Mouse (Mus musculus): ENCODE results near the gene Idh2. TPM values are rescaled to one million over a fixed set of nuclear protein-coding genes. Genes with fewer than 3 reads are reported as not detected.
"Not testable (repeated sequence)": the region's sequence is repeated elsewhere in the genome, so short reads cannot be mapped to it uniquely, and the experiment has no call there.

The Idh2 gene
- total and polyA plus RNA-seq, 2 experiments from 2014 or later: 115 to 122 TPM

DNA sequence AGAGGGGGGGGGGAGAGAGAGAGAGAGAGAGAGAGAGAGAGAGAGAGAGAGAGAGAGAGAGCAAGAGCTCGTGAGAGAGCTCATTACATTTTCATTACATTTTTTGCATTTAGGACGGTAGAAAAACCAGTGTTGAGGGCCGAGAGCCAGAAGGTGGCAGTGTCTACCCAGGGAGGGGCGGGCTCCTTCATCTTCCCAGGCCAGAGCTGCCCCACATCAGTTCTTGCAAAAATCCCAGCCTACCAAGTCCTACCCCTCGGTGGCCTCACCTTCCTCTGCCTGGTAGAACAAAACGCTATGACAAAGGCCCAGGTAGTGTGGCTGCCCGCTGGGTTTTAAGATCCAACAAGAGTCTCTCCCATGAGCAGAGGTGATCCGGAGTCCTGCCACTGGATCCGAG lies 25.6 kb upstream of the Idh2 start:
- Histone ChIP-seq H3K9me3 (ENCODE audit: low read length) (peaks cover 8% of the 10 kb centered on the region; the same call in 1 of the 2 replicates), H3K9ac (replicated peaks; ENCODE audit: low read length, poor library complexity, severe bottlenecking) (no peak overlapping the region), H3K27ac (ENCODE audit: low read depth, low read length) (no peak overlapping the region), H3K4me3 (ENCODE audit: low read depth, low read length) (no peak overlapping the region), H3K4me2 (ENCODE audit: low read depth, low read length, poor library complexity, severe bottlenecking) (no peak overlapping the region), H3K27me3 (ENCODE audit: insufficient read depth, low read length) (no peaks in the 10 kb centered on the region), H3K4me1 (ENCODE audit: insufficient read depth, low read length) (no peaks in the 10 kb centered on the region), H3K36me3 (ENCODE audit: insufficient read depth, low read length) (no peaks in the 10 kb centered on the region)
- TF ChIP-seq CTCF (IDR thresholded peaks at IDR 0.05): peak; percentile 87
- DNase-seq (ENCODE audit: low spot score): peak; percentile 85
- 13% methylated on average over 9 of the region's 9 CpGs for WGBS
- peak; percentile 66; the same call in 1 of the 2 replicates for ATAC-seq (ENCODE audit: low FRiP score)

DNA sequence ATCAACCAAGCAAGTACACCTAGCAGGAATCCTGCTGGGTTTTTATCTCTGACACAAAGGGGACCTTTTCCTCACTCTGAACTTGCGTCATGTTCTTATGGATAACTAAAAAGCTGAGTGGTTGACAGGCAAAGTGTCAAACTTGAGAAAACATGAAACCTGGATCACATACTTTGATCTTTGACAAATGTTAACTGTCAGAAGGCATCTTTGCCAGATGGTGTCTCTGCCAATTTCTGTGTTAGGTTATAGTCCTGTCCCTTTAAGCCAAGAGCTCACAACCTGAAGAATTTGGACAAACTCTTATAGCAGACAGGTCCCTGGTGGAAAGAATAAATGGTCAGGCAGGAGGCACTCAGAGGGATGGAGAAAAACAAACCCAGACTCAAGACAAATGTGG lies 23.2 kb upstream of the Idh2 start:
- 67% methylated on average over 1 of the region's 1 CpGs for WGBS
- no peak overlapping the region for H3K4me3 ChIP-seq (ENCODE audit: low read depth, low read length)
- H3K9me3 ChIP-seq (ENCODE audit: low read length): peaks cover 8% of the 10 kb centered on the region; the same call in 1 of the 2 replicates
- H3K36me3 ChIP-seq (ENCODE audit: insufficient read depth, low read length): no peaks in the 10 kb centered on the region
- H3K4me1 ChIP-seq (ENCODE audit: insufficient read depth, low read length): no peaks in the 10 kb centered on the region
- DNase-seq (ENCODE audit: low spot score): no peak
- no peak overlapping the region for H3K4me2 ChIP-seq (ENCODE audit: low read depth, low read length, poor library complexity, severe bottlenecking)
- no peak overlapping the region for H3K9ac ChIP-seq (replicated peaks; ENCODE audit: low read length, poor library complexity, severe bottlenecking)
- H3K27ac ChIP-seq (ENCODE audit: low read depth, low read length): no peak overlapping the region
- ATAC-seq (ENCODE audit: low FRiP score): no peak
- no peak for TF ChIP-seq CTCF (IDR thresholded peaks at IDR 0.05)
- no peaks in the 10 kb centered on the region for H3K27me3 ChIP-seq (ENCODE audit: insufficient read depth, low read length)

DNA sequence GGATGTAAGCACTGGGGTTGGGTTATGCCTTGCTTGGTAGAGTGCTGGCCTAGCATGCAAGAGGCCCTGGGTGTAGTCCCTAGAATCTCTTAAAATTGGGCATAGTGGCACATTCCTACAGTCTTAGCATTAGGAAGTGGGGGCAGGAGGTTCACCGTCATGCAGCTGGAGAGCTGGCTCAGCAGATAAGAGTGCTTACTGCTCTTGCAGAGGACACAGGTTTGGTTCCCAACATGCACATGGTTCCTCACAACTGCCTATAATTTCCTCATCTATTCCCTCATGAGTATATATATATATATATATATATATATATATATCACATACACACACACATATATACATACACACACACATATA lies 20.0 kb upstream of the Idh2 start:
- Histone ChIP-seq H3K9ac (replicated peaks; ENCODE audit: low read length, poor library complexity, severe bottlenecking) (no peak overlapping the region), H3K36me3 (ENCODE audit: insufficient read depth, low read length) (no peaks in the 10 kb centered on the region), H3K27me3 (ENCODE audit: insufficient read depth, low read length) (no peaks in the 10 kb centered on the region), H3K4me1 (ENCODE audit: insufficient read depth, low read length) (no peaks in the 10 kb centered on the region), H3K27ac (ENCODE audit: low read depth, low read length) (no peak overlapping the region), H3K9me3 (ENCODE audit: low read length) (peaks cover 8% of the 10 kb centered on the region; the same call in 1 of the 2 replicates), H3K4me3 (ENCODE audit: low read depth, low read length) (no peak overlapping the region), H3K4me2 (ENCODE audit: low read depth, low read length, poor library complexity, severe bottlenecking) (no peak overlapping the region)
- ATAC-seq (ENCODE audit: low FRiP score) (no peak), DNase-seq (ENCODE audit: low spot score) (no peak)
- 86% methylated on average over 1 of the region's 1 CpGs for WGBS
- no peak for TF ChIP-seq CTCF (IDR thresholded peaks at IDR 0.05)

DNA sequence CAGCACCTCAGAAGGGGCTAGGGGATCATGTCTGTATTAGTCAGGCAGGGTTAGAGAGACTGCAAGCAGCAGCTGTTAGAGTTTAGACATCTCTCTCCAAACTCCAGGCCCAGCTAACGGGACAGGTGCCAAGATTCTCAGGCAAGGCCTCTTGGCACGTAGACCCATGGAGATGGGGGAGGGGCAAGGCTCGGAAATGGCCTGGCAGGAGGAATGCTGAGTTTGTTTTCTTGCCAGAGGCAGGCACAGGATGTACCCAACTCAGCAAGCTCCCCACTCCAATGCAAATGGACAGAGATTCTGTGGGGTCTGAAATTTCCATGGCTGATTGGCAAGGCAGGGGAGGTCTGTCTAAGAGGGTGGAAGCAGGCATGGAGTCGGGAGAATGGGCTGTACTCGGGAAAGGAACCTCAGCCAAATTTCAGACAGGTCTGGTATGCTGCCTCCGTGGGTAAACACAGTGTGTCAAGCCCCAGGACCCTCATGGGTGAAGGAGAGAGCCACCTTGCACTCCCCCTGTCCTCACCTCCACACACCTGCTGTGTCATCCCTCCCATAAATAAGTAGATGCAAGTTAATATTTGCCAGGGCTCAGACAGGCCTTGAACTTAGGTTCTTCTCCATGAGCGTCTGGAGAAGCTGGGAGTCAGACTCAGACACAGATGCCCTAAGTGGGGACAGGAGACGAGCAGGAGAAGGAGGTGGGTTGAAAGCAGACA lies 19.4 kb upstream of the Idh2 start:
- DNase-seq (ENCODE audit: low spot score) (peak; percentile 91), ATAC-seq (ENCODE audit: low FRiP score) (peak; percentile 65)
- no peaks in the 10 kb centered on the region for H3K36me3 ChIP-seq (ENCODE audit: insufficient read depth, low read length)
- H3K27me3 ChIP-seq (ENCODE audit: insufficient read depth, low read length): no peaks in the 10 kb centered on the region
- no peak for TF ChIP-seq CTCF (IDR thresholded peaks at IDR 0.05)
- H3K9me3 ChIP-seq (ENCODE audit: low read length): peaks cover 8% of the 10 kb centered on the region; the same call in 1 of the 2 replicates
- no peaks in the 10 kb centered on the region for H3K4me1 ChIP-seq (ENCODE audit: insufficient read depth, low read length)
- H3K4me2 ChIP-seq (ENCODE audit: low read depth, low read length, poor library complexity, severe bottlenecking): no peak overlapping the region
- H3K27ac ChIP-seq (ENCODE audit: low read depth, low read length): no peak overlapping the region; the same call in 1 of the 2 replicates
- H3K9ac ChIP-seq (replicated peaks; ENCODE audit: low read length, poor library complexity, severe bottlenecking): no peak overlapping the region
- WGBS: 43% methylated on average over 8 of the region's 8 CpGs
- H3K4me3 ChIP-seq (ENCODE audit: low read depth, low read length): no peak overlapping the region

DNA sequence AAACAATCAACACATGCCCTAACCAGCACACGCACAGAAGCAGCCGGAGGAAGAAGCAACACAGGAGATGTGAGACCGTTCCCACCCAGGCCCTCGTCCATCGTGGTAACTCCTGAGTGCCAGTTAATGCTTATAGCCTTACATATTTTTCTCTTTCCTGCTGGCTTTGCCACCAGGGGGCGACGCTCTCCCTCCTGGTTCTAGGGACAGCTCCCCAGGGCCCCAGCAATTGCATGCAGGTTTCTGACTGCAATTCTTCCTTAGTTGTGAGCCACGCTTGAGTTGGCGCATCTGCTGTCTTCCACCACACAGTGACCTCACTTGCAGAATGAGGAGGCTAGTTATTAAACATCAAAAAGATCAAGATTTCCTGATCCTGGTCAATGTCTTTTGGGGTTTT lies 17.3 kb upstream of the Idh2 start:
- peak; percentile 74 for TF ChIP-seq CTCF (IDR thresholded peaks at IDR 0.05)
- ATAC-seq (ENCODE audit: low FRiP score): no peak
- no peak overlapping the region for H3K4me3 ChIP-seq (ENCODE audit: low read depth, low read length)
- no peaks in the 10 kb centered on the region for H3K27me3 ChIP-seq (ENCODE audit: insufficient read depth, low read length)
- peaks cover 7% of the 10 kb centered on the region; the same call in 1 of the 2 replicates for H3K9me3 ChIP-seq (ENCODE audit: low read length)
- H3K4me1 ChIP-seq (ENCODE audit: insufficient read depth, low read length): no peaks in the 10 kb centered on the region
- no peaks in the 10 kb centered on the region for H3K36me3 ChIP-seq (ENCODE audit: insufficient read depth, low read length)
- H3K27ac ChIP-seq (ENCODE audit: low read depth, low read length): no peak overlapping the region
- H3K4me2 ChIP-seq (ENCODE audit: low read depth, low read length, poor library complexity, severe bottlenecking): no peak overlapping the region
- 56% methylated on average over 9 of the region's 9 CpGs for WGBS
- H3K9ac ChIP-seq (replicated peaks; ENCODE audit: low read length, poor library complexity, severe bottlenecking): no peak overlapping the region
- DNase-seq (ENCODE audit: low spot score): peak; percentile 68

DNA sequence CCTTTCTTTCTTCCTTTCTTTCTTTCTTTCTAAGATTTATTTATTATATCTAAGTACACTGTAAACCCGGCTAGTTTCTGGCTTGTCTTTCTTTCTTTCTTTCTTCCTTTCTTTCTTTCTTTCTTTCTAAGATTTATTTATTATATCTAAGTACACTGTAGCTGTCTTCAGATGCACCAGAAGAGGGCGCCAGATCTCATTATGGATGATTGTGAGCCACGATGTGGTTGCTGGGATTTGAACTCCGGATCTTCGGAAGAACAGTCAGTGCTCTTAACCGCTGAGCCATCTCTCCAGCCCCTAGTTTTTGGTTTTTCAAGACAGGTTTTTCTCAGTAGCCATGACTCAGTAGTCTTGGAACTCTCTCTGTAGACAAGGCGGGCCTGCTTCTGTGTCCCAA lies 16.1 kb upstream of the Idh2 start:
- not testable (repeated sequence) for DNase-seq (ENCODE audit: low spot score); H3K27me3 ChIP-seq (ENCODE audit: insufficient read depth, low read length); H3K4me1 ChIP-seq (ENCODE audit: insufficient read depth, low read length); H3K36me3 ChIP-seq (ENCODE audit: insufficient read depth, low read length); H3K4me2 ChIP-seq (ENCODE audit: low read depth, low read length, poor library complexity, severe bottlenecking); H3K27ac ChIP-seq (ENCODE audit: low read depth, low read length); H3K4me3 ChIP-seq (ENCODE audit: low read depth, low read length); H3K9me3 ChIP-seq (ENCODE audit: low read length); H3K9ac ChIP-seq (replicated peaks; ENCODE audit: low read length, poor library complexity, severe bottlenecking); ATAC-seq (ENCODE audit: low FRiP score)
- peak; percentile 54 for TF ChIP-seq CTCF (IDR thresholded peaks at IDR 0.05)
- WGBS: 70% methylated on average over 7 of the region's 7 CpGs
